Mouse (Mus musculus): ENCODE data around the gene Myh15.

DNA sequence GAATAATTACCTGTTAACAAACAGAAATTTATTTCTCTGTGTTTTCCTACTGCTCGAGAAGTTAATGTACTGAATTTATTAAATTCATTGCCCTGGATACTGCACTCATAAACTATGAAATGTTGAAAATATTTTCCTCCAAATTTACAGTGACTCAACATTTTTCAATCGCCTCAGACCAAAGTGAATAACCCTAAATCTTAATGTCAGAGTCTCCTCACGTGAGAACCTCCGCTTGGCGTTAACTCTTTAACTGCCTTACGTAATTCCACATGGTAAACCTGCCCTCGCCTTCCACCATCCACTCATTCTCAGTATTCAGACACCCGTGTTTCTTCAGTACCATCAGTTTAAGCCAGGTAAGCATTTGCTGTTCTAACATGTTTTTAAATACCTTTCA lies 166.4 kb downstream of the Myh15 start:
- TF ChIP-seq CTCF (IDR thresholded peaks at IDR 0.05; ENCODE audit: low read depth) (no peak), EP300 (IDR thresholded peaks at IDR 0.05; ENCODE audit: low read depth) (no peak)

All from heart, postnatal 0 days (tissue).